Mouse (Mus musculus): Measurements from ENCODE around the gene Hipk2. TPM values are rescaled to one million over a fixed set of nuclear protein-coding genes. Genes with fewer than 3 reads are reported as not detected.

The Hipk2 gene
- polyA plus RNA-seq, 1 experiment from 2014 or later = 38.4 TPM

DNA sequence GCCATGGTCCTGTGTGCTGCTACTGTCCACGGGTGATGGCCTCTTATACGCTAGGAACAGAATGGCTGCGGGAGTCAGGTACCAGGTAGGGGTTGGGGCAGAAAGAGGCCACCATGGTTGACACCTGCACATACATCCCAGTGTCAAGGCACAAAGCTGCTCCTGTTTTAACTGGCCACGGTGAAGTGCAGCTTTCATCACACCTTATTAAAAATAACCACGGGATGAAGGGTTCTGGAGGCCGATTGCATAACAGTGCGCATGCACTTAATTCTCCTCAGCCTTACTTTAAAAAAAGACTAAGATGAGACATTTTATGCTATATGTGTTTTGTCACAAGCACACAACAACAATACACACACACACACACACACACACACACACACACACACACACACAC is 132.6 kb downstream of the Hipk2 start:
- H3K4me2 ChIP-seq (replicated peaks; ENCODE audit: low read depth, low read length) = no peak overlapping the region
- H3K27me3 ChIP-seq (ENCODE audit: control insufficient read depth, insufficient read depth, low read length) = no peaks in the 10 kb centered on the region
- ATAC-seq (ENCODE audit: low FRiP score) = no peak
- no peaks in the 10 kb centered on the region for H3K4me1 ChIP-seq (replicated peaks; ENCODE audit: control insufficient read depth, insufficient read depth, low read length)
- no peak overlapping the region for H3K9ac ChIP-seq (ENCODE audit: low read depth, low read length)
- H3K27ac ChIP-seq (ENCODE audit: low read depth, low read length) = no peak overlapping the region
- WGBS = 93% methylated on average over 7 of the region's 7 CpGs
- no peak for DNase-seq (ENCODE audit: low spot score)
- H3K36me3 ChIP-seq (ENCODE audit: control insufficient read depth, insufficient read depth, low read length) = peaks cover 12% of the 10 kb centered on the region; the same call in 1 of the 2 replicates
- H3K4me3 ChIP-seq (ENCODE audit: low read depth, low read length) = no peak overlapping the region
- H3K9me3 ChIP-seq (ENCODE audit: control insufficient read depth, low read length) = no peaks in the 10 kb centered on the region

DNA sequence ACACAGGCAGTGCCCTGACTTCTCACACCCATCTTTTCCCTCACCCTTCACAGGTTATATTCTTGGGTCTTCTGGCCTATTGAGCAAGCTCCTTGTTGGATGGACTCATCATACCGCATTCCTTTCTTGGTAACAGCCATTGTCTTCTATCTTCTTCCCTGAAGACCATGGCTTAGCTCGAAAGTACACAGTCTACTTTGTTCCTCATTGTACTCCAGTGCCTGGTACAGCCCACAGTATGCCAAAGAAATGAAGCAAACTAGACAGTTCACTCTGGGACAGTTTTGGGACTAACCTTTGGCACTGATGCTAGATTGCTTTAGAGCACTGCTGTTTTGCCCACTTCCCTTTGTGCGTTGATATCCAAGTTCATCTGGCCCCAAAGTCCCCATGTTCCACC is 133.5 kb downstream of the Hipk2 start:
- no peaks in the 10 kb centered on the region for H3K27me3 ChIP-seq (ENCODE audit: control insufficient read depth, insufficient read depth, low read length)
- ATAC-seq (ENCODE audit: low FRiP score) (no peak), DNase-seq (ENCODE audit: low spot score) (no peak)
- no peak overlapping the region for H3K4me3 ChIP-seq (ENCODE audit: low read depth, low read length)
- H3K27ac ChIP-seq (ENCODE audit: low read depth, low read length) = no peak overlapping the region
- no peak overlapping the region for H3K9ac ChIP-seq (ENCODE audit: low read depth, low read length)
- no peak overlapping the region for H3K4me2 ChIP-seq (replicated peaks; ENCODE audit: low read depth, low read length)
- H3K36me3 ChIP-seq (ENCODE audit: control insufficient read depth, insufficient read depth, low read length) = peaks cover 12% of the 10 kb centered on the region; the same call in 1 of the 2 replicates
- WGBS = 98% methylated on average over 3 of the region's 3 CpGs
- no peaks in the 10 kb centered on the region for H3K4me1 ChIP-seq (replicated peaks; ENCODE audit: control insufficient read depth, insufficient read depth, low read length)
- H3K9me3 ChIP-seq (ENCODE audit: control insufficient read depth, low read length) = no peaks in the 10 kb centered on the region

DNA sequence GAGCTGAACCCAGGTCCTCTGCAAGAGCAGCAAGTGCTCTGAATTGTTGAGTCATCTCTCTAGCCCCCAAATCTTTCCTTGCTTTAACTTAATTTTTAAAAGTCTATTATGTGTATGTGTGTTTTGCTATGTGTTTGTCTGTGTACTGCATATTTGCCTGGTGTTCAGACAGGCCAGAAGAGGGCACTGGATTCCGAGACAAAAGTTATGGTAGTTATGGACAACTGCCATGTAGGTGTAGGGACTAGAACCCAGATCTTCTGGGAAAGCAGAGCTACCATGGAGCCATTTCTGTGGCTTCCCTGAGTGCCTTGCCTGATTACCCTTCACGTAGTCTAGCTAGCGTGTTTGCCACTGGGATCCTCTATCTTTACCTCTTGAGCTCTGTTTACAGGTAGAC is 134.9 kb downstream of the Hipk2 start:
- Histone ChIP-seq H3K27me3 (ENCODE audit: control insufficient read depth, insufficient read depth, low read length) (no peaks in the 10 kb centered on the region), H3K4me3 (ENCODE audit: low read depth, low read length) (no peak overlapping the region), H3K36me3 (ENCODE audit: control insufficient read depth, insufficient read depth, low read length) (peaks cover 12% of the 10 kb centered on the region; the same call in 1 of the 2 replicates), H3K9ac (ENCODE audit: low read depth, low read length) (no peak overlapping the region), H3K9me3 (ENCODE audit: control insufficient read depth, low read length) (no peaks in the 10 kb centered on the region), H3K4me1 (replicated peaks; ENCODE audit: control insufficient read depth, insufficient read depth, low read length) (no peaks in the 10 kb centered on the region), H3K27ac (ENCODE audit: low read depth, low read length) (no peak overlapping the region), H3K4me2 (replicated peaks; ENCODE audit: low read depth, low read length) (no peak overlapping the region)
- ATAC-seq (ENCODE audit: low FRiP score) (no peak), DNase-seq (ENCODE audit: low spot score) (no peak)
- 94% methylated on average over 3 of the region's 3 CpGs for WGBS

DNA sequence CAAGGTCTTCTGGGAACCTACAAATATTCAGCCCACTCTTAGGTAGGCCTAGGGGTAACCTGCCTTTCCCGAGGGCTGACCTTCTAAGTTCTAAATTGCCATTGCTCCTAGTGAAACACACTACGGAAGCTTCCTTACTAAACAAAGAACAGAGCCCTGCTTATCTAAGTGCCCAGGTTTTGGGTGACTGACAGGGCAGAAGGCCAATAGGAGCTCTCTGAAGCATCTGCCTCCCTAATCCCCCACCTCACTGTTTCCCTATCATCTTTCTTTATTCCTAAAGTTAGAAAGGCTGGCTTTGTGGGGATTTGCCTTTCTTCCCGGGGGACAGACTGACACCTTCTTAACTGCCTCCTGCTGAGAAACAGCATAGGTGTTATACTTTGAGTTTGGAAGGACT is 136.7 kb downstream of the Hipk2 start:
- no peak for ATAC-seq (ENCODE audit: low FRiP score)
- H3K27ac ChIP-seq (ENCODE audit: low read depth, low read length) = no peak overlapping the region
- H3K4me1 ChIP-seq (replicated peaks; ENCODE audit: control insufficient read depth, insufficient read depth, low read length) = no peaks in the 10 kb centered on the region
- no peak overlapping the region for H3K9ac ChIP-seq (ENCODE audit: low read depth, low read length)
- peaks cover 9% of the 10 kb centered on the region; the same call in 1 of the 2 replicates for H3K36me3 ChIP-seq (ENCODE audit: control insufficient read depth, insufficient read depth, low read length)
- H3K9me3 ChIP-seq (ENCODE audit: control insufficient read depth, low read length) = no peaks in the 10 kb centered on the region
- no peaks in the 10 kb centered on the region for H3K27me3 ChIP-seq (ENCODE audit: control insufficient read depth, insufficient read depth, low read length)
- no peak overlapping the region for H3K4me2 ChIP-seq (replicated peaks; ENCODE audit: low read depth, low read length)
- no peak for DNase-seq (ENCODE audit: low spot score)
- no peak overlapping the region for H3K4me3 ChIP-seq (ENCODE audit: low read depth, low read length)
- 72% methylated on average over 3 of the region's 3 CpGs for WGBS

DNA sequence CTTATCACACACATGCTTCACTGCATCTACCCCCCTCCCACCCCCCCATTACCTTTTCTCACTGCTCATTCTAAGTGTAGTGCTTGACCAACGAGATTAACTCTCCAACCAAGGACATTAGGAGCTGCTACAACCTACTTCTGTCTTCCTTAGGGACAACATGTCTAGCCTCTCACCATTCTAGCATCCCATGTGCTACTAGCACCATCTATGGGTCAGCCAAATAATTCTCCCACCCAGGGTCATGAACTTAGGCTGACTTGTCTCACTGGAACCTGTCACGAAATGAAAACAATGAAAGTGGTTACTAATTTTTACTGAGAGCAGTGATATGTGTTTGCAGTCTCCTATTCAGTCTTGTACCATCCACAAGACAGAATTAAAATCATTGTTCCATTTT is 138.2 kb downstream of the Hipk2 start:
- WGBS = 69% methylated on average over 2 of the region's 2 CpGs

DNA sequence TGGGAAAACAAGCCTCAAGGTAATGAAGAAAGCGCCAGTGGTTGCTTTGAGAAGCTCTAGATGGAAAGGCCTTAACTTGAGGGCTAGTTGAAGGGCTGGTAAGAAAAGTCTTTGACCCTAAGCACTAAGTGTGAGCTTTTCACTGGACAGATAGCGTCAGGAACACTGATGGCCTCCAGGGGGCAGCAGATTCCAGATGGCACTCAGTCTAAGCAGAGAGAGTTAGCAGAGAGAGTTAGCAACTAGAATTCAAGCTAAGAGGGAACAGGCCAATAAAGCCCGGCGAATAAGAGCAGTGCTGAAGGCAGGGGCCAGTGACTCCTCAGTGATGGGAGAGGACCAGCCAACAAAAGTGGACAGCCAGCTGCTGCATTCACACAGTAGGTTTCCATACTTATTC is 139.7 kb downstream of the Hipk2 start:
- Histone ChIP-seq H3K4me3 (ENCODE audit: low read depth, low read length) (no peak overlapping the region), H3K27ac (ENCODE audit: low read depth, low read length) (no peak overlapping the region), H3K36me3 (ENCODE audit: control insufficient read depth, insufficient read depth, low read length) (peaks cover 3% of the 10 kb centered on the region; the same call in 1 of the 2 replicates), H3K9me3 (ENCODE audit: control insufficient read depth, low read length) (no peaks in the 10 kb centered on the region), H3K9ac (ENCODE audit: low read depth, low read length) (no peak overlapping the region), H3K4me2 (replicated peaks; ENCODE audit: low read depth, low read length) (no peak overlapping the region), H3K27me3 (ENCODE audit: control insufficient read depth, insufficient read depth, low read length) (no peaks in the 10 kb centered on the region), H3K4me1 (replicated peaks; ENCODE audit: control insufficient read depth, insufficient read depth, low read length) (no peaks in the 10 kb centered on the region)
- ATAC-seq (ENCODE audit: low FRiP score) (peak; percentile 60), DNase-seq (ENCODE audit: low spot score) (peak; percentile 87)
- WGBS = 41% methylated on average over 4 of the region's 4 CpGs

More for the DNA sequence above, 138.2 kb downstream of the Hipk2 start:
- Histone ChIP-seq H3K4me2 (replicated peaks; ENCODE audit: low read depth, low read length) (no peak overlapping the region), H3K9ac (ENCODE audit: low read depth, low read length) (no peak overlapping the region), H3K27me3 (ENCODE audit: control insufficient read depth, insufficient read depth, low read length) (no peaks in the 10 kb centered on the region), H3K36me3 (ENCODE audit: control insufficient read depth, insufficient read depth, low read length) (peaks cover 6% of the 10 kb centered on the region; the same call in 1 of the 2 replicates), H3K4me1 (replicated peaks; ENCODE audit: control insufficient read depth, insufficient read depth, low read length) (no peaks in the 10 kb centered on the region), H3K27ac (ENCODE audit: low read depth, low read length) (no peak overlapping the region), H3K4me3 (ENCODE audit: low read depth, low read length) (no peak overlapping the region), H3K9me3 (ENCODE audit: control insufficient read depth, low read length) (no peaks in the 10 kb centered on the region)
- DNase-seq (ENCODE audit: low spot score) (no peak), ATAC-seq (ENCODE audit: low FRiP score) (no peak)

DNA sequence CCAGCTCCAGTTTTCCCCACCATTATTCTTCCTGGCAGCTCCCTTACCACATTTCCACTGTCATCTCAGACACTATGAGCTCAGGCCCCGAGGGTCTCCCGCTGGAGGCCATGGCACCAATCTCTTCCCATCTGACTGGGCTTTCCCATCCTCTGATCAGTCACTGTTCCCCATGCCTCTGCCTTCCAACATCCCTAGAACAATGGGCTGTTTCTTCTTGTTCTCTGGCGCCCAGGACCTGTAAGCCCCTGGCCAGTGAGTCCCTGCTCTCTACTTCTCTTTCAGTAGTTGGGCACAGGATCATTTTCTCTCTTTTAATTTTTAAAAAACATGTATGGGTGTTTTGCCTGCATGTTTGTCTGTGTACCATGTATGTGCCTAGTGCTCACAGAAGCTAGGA is 143.3 kb downstream of the Hipk2 start:
- Histone ChIP-seq H3K27me3 (ENCODE audit: control insufficient read depth, insufficient read depth, low read length) (no peaks in the 10 kb centered on the region), H3K9ac (ENCODE audit: low read depth, low read length) (no peak overlapping the region), H3K36me3 (ENCODE audit: control insufficient read depth, insufficient read depth, low read length) (peaks cover 3% of the 10 kb centered on the region; the same call in 1 of the 2 replicates), H3K4me1 (replicated peaks; ENCODE audit: control insufficient read depth, insufficient read depth, low read length) (0 out of 2 replicates have a peak, but pooled peaks cover 2% of the 10 kb centered on the region), H3K9me3 (ENCODE audit: control insufficient read depth, low read length) (no peaks in the 10 kb centered on the region), H3K4me2 (replicated peaks; ENCODE audit: low read depth, low read length) (no peak overlapping the region), H3K27ac (ENCODE audit: low read depth, low read length) (no peak overlapping the region), H3K4me3 (ENCODE audit: low read depth, low read length) (no peak overlapping the region)
- DNase-seq (ENCODE audit: low spot score) (no peak), ATAC-seq (ENCODE audit: low FRiP score) (no peak)
- WGBS = 82% methylated on average over 3 of the region's 3 CpGs

DNA sequence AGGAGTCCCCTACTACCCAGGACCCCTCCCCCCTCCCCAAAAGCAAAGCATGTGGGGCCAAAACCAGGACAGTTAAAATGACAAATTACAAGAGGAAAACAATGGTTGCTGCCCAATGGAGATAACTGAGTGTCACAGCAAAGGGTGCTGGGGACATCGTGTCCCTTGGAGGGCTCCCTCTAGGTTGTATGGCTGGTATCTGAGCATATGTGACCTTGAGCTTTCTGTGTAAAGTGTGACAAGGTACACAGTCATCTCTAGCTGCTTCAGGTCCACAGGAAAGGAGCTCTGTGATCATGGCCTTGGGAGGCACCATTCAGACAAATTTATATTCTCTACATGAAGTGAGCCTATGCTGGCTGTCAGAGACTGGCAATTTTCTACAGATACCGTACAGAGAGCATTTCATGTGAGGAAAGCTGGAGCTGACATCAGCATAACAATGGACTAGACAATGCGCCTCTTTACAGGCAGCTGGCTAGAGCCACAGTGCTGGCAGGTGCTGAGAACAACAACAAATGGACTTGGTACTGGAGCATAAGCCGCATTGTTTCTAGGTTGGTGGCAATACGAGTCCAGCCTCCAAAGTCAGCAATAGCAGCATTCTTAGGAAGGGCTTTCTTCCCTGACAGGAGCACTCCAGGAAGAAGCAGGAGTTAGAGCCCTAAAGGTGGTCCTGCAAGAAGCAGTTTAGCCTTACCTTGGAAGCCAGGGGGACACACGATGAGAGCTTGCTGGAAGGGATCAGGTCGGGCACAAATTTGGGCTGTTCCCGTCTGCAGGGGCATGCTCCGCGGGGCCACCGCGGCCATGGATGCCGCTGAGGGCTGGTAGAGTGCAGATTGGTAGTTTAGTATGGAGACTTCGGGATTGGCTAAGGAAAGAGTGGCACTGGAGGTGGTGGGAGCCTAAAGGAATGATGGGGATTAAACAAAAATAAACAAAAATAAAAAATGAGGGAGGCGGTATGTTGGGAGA is 145.5 kb downstream of the Hipk2 start:
- no peaks in the 10 kb centered on the region for H3K9me3 ChIP-seq (ENCODE audit: control insufficient read depth, low read length)
- H3K9ac ChIP-seq (ENCODE audit: low read depth, low read length) = no peak overlapping the region
- 0 out of 2 replicates have a peak, but pooled peaks cover 2% of the 10 kb centered on the region for H3K4me1 ChIP-seq (replicated peaks; ENCODE audit: control insufficient read depth, insufficient read depth, low read length)
- DNase-seq (ENCODE audit: low spot score) (peak; percentile 41), ATAC-seq (ENCODE audit: low FRiP score) (peak; percentile 75)
- H3K4me3 ChIP-seq (ENCODE audit: low read depth, low read length) = no peak overlapping the region
- peaks cover 3% of the 10 kb centered on the region; the same call in 1 of the 2 replicates for H3K36me3 ChIP-seq (ENCODE audit: control insufficient read depth, insufficient read depth, low read length)
- WGBS = 72% methylated on average over 15 of the region's 15 CpGs
- H3K27me3 ChIP-seq (ENCODE audit: control insufficient read depth, insufficient read depth, low read length) = no peaks in the 10 kb centered on the region
- H3K27ac ChIP-seq (ENCODE audit: low read depth, low read length) = peak overlapping the region; percentile 58
- H3K4me2 ChIP-seq (replicated peaks; ENCODE audit: low read depth, low read length) = no peak overlapping the region

DNA sequence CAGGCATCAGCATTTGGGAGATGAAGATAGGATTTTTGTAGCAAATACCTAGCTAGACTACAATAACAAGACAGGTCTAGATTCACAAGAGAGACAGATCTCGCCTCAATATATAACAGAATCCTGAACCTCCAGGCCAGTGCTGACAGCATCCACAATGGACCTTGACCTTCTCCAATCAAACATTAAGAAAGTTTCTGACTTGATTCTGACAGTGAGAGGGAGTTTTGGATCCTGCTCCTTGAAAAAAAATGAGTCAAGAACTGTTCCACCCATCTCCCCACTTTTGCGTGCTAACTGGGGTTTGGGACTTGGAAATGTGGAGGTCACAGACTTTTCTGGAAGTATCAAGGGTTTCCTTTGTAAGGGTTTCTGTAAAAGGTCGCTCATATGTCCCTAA is 150.4 kb downstream of the Hipk2 start:
- Histone ChIP-seq H3K27ac (ENCODE audit: low read depth, low read length) (no peak overlapping the region), H3K36me3 (ENCODE audit: control insufficient read depth, insufficient read depth, low read length) (0 out of 2 replicates have a peak, but pooled peaks cover 3% of the 10 kb centered on the region), H3K27me3 (ENCODE audit: control insufficient read depth, insufficient read depth, low read length) (no peaks in the 10 kb centered on the region), H3K4me3 (ENCODE audit: low read depth, low read length) (no peak overlapping the region), H3K4me2 (replicated peaks; ENCODE audit: low read depth, low read length) (no peak overlapping the region), H3K4me1 (replicated peaks; ENCODE audit: control insufficient read depth, insufficient read depth, low read length) (no peaks in the 10 kb centered on the region), H3K9me3 (ENCODE audit: control insufficient read depth, low read length) (no peaks in the 10 kb centered on the region), H3K9ac (ENCODE audit: low read depth, low read length) (no peak overlapping the region)
- ATAC-seq (ENCODE audit: low FRiP score) (no peak), DNase-seq (ENCODE audit: low spot score) (no peak)
- WGBS = 93% methylated on average over 3 of the region's 3 CpGs
